Mouse (Mus musculus) cerebellum, adult 2 months (tissue): Measurements from ENCODE around the gene Adat2.

Experiments used
- CTCF ChIP-seq: fragments of 200-500 bp; IDR thresholded peaks from 2 replicates; pipeline ENCODE4 v1.5.1; 2011; ENCODE audit warnings: low read depth, mild to moderate bottlenecking, control low read depth, low read length, moderate library complexity, borderline replicate concordance; ENCODE audit not compliant: insufficient read depth
- POLR2A ChIP-seq: fragments of 200-500 bp; IDR thresholded peaks from 2 replicates; pipeline ENCODE4 v1.6.1; 2011; ENCODE audit warnings: low read length, control low read depth, borderline replicate concordance; ENCODE audit not compliant: insufficient read depth

- TF ChIP-seq CTCF (no peak), POLR2A (no peak)
These were observed 12.4 kb downstream of the Adat2 start for GRCm38 (mm10) chr10:13565080-13565448.
